Mouse (Mus musculus): ENCODE results near the gene Sub1.

Gene Sub1

GRCm38 (mm10) chr15:12013532-12014196 is 16.9 kb upstream of the Sub1 start:
- no peak for DNase-seq (ENCODE audit: low read depth, low spot score)

DNA sequence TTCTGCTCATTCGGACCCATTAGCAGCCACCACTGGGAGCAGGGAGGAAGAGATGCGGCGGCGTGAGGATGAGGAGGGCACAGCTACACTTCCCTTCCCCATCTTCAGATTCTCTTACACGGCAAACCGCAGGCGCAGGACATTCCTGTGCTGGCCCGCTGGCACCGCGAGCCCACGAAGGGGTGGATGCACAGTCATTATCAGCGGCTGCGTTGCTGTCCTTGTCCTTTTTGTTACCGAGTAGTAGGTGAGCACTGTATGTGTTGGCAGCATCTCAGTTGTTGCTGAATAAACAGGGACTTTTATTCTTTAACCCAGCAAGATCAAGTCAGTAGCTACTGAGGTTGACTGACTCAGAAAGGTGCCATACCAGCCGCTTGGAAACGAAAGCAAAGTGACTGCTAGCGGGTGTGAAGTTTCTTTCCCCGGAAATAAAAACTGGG is 13.8 kb upstream of the Sub1 start:
- DNase-seq (ENCODE audit: low read depth, low spot score) = no peak

DNA sequence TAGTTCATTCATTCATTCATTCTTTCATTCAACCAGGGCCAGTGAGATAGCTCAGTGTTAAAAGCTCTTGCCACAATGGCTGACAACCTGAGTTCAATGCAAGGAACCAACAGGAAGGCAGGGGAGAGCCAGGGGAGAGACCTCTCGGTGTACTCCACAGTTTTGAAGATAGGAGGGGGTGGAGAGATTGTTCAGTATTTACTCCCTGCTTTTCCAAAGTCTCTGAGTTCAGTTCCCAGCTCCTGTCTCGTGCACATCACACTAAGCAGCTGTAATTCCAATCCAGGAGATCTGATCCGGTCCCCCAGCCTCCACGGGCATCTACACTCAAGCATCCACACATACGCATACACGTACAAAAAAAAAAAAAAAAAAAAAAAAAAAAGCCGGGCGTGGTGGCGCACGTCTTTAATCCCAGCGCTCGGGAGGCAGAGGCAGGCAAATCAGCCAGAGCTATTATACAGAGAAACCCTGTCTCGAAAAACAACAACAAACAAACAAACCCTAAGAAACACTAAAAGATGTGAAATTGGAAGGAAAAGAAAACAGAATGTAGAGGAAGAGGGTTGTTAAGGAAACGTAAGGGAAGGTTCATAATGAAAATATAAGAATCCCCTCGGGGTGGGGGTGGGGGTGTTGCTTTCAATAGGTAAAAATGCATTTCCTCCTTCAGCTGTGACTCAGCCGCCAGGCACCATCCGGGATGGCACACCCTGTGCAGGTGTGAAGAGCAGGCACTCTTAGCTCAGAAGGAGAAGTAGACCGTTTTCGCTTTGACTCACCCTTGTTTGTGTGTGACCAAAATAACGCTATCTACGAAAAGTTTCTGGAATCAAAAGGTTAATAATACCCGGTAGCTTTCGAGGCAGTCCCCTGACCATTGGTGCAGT is 13.2 kb upstream of the Sub1 start:
- no peak for DNase-seq (ENCODE audit: low read depth, low spot score)

GRCm38 (mm10) chr15:12008894-12009293 is 12.1 kb upstream of the Sub1 start:
- no peak for DNase-seq (ENCODE audit: low read depth, low spot score)

DNA sequence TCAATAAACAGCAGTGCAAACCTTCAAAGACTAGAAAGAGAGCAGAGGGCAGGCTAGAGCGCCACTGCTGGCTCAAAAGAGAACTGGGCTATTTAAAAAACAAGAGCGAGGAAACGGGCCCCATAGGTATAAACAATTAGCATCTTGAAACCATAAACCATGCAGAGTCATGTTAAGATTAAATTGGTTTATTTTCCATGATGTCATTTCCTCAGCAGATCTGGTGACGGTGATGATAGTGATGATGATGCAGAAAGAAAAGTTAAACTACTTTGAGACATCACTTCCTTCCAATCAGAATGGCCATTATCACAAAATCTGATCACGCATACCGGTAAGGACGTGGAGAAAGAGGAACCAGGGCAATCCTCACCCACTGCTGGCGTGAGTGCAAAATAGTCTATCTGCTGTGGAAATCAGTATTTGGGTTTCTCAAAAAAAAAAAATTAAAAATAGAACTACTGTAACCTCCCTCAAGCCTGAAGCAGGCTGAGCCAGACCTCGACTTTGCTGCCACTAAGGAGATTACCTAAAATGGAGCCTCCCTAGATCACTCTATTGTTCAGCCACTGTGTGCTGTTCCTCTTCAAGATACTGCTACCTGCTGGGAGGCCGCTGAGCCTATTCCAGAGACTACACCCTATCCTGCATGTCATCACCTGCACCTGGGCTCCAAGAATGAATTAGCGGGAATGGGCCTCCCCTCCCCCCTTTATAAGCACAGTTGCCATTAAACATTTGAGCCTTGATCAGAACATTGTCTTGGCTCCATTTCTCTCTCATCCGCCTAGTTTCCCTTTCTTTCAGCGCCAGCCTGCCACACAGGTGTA is 11.4 kb upstream of the Sub1 start:
- DNase-seq (ENCODE audit: low read depth, low spot score) = no peak

GRCm38 (mm10) chr15:12007421-12007820 is 10.6 kb upstream of the Sub1 start:
- no peak for DNase-seq (ENCODE audit: low read depth, low spot score)

DNA sequence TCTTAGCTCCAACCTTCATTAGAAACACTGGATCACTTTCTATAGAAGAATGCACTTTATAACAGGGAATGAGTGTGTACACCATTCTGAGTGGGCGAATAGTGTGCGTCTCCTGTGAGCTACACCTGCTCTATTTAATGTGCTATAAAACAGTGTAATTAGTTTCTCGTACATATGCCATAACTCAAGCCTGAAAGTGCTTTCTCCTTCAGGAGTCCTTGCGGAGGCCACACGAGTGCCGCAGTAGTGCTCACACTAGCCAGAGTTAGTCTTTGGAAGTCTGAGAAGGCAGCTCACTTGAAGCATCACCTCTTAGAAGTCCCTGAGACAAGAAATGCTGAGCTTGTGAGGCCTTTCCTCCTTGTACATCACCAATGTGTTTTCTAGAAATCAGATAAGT is 9.4 kb upstream of the Sub1 start:
- DNase-seq (ENCODE audit: low read depth, low spot score) = no peak

- DNase-seq (ENCODE audit: low read depth, low spot score) = peak; percentile 95
Observed at GRCm38 (mm10) chr15:11995815-11996201, 975 bp downstream of the Sub1 start.

GRCm38 (mm10) chr15:11994921-11995814 is 1.6 kb downstream of the Sub1 start:
- DNase-seq (ENCODE audit: low read depth, low spot score) = peak; percentile 64

- DNase-seq (ENCODE audit: low read depth, low spot score) = no peak
Observed at GRCm38 (mm10) chr15:11994006-11994405, 2.8 kb downstream of the Sub1 start.

GRCm38 (mm10) chr15:11991552-11992113 is 5.2 kb downstream of the Sub1 start:
- no peak for DNase-seq (ENCODE audit: low read depth, low spot score)

GRCm38 (mm10) chr15:11988580-11988979 is 8.2 kb downstream of the Sub1 start:
- no peak for DNase-seq (ENCODE audit: low read depth, low spot score)

DNA sequence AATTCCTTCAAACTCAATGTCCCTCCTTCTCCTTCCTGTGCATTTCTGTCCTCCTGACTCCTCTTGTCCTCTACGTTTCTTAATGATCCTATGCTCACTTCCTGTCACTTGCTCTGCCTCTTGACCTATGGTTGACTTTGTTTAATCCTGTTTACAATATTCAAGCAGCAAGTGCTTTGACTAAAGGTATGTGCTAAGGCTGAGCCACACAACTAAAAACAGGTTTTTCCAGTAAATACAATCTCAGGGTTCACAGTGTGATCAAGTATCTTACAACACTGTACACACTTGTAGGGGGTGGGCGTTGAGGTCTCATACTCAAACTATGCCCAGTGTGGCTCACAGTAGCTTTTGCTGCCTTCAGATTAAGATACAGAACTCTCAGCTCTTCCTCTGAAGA is 8.9 kb downstream of the Sub1 start:
- DNase-seq (ENCODE audit: low read depth, low spot score) = no peak

DNA sequence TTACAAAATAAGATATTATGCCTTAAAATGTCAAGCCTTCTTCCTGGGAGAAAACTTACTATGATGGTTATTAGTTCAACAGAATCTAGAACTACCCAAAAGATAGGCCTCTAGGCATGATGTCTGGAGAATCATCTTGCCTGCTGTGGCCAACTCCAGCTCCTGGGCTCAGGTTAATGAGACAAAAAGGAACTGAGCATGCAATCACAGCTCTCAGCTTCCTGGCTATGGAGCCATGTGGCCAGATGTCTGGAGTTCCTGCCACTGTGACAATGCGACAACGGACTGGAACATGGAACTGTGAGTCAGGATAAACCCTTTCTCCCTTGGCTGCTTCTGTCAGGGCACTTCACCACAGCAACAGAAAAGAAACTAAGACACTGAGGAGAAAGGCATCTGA is 14.8 kb downstream of the Sub1 start:
- no peak for DNase-seq (ENCODE audit: low read depth, low spot score)

- DNase-seq (ENCODE audit: low read depth, low spot score) = no peak
Observed at GRCm38 (mm10) chr15:11981501-11981900, 15.3 kb downstream of the Sub1 start.

DNA sequence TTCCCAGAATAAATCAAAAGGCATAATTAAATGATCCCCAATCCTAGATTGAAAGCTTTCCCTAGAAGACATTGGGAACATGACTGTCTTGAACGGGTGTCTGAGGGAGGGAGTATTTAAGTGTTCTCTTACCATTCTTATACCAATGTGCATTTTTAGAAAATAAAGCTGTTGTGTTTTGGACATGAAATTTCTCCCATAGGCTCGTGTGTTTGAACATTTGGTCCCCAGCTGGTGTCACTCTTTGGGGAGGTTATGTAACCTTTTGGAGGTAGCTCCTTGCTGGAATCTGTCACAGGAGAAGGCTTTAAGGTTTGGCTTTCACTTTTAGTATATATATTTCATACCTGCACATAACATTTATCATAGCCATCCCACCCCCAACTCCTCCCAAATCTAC is 18.6 kb downstream of the Sub1 start:
- DNase-seq (ENCODE audit: low read depth, low spot score) = no peak

DNA sequence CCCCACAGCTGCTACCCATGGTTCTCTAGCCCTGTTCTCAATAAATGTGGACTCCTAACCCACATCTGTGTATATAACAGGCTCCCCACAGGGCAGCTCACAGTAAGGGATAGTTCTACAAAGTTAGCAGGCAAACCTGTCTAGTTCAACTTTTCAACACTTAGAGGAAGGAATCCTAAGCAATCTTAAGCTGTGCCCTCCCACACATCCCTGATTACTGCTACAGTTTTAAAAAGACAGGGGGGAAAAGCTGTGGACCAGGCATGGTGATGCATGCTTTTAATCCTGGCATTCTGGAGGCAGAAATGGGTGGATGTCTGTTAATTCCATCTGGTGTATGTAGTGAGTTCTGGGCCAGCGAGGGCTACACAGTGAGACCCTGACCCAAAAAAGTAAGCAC is 19.7 kb downstream of the Sub1 start:
- DNase-seq (ENCODE audit: low read depth, low spot score) = no peak

DNA sequence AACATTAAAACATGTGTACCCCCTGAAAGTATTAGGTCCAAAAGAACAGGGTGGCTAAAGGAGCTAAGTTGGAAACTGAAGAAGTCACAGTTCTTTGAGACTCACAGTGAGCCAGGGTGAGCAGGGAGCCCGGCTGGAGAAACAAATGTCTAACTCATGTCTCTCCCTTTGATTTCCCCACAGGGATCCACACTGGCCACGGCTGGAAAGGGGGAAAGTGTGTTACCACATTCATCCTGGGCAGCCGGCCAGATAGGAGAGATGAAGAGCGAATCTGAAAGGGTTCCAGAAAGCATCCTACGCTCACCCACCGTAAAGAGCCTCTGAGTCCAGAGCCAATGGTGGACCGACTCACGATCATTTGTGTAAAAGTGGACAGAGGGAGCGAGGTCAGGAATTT is 20.9 kb downstream of the Sub1 start:
- no peak for DNase-seq (ENCODE audit: low read depth, low spot score)

DNA sequence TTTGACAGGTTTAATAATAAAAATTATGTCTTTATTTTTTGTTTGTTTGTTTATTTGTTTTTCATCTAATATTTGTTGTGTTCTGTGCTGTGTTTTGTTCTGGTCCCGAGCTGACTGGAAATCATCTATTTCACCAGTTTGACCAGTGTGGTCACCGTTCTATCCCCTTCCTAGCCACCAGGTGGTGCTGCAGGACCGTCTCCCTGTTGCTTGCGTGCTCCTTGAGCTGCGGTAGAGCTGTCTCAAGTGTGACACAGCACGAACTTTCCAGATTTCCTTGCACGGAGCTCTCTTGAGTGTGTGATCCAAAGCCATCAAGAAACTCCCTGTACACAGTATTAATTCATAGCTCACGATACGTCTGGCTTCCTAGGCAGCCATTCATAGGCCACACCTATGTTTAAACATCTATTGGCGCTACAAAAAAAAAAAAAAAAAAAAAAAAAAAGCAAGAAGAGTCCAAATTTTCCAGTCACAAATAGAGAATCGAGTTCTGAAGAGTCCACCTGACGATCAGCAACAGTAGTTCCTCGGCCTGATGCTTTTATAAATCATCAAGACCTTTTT is 24.8 kb downstream of the Sub1 start:
- peak; percentile 84 for DNase-seq (ENCODE audit: low read depth, low spot score)

DNA sequence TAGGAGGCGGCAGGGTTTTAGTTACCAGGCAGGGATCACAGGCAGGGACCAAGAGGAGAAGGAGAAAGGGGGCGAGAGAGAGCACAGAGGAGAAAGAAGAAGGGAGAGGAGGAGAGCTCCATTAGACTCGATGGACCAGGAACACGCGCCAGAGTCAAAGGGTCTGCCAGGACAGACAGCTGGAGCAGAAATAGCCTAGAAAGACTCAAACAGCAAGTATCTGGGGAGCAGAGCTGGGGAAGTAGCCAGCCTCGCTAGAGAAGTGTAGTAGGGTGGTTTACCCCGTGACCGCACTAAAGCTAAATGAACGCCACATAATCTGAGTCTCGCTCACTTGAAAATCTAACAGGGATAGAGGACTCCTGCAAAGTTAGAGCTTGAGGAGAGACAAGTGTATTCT is 26.2 kb downstream of the Sub1 start:
- no peak for DNase-seq (ENCODE audit: low read depth, low spot score)

DNA sequence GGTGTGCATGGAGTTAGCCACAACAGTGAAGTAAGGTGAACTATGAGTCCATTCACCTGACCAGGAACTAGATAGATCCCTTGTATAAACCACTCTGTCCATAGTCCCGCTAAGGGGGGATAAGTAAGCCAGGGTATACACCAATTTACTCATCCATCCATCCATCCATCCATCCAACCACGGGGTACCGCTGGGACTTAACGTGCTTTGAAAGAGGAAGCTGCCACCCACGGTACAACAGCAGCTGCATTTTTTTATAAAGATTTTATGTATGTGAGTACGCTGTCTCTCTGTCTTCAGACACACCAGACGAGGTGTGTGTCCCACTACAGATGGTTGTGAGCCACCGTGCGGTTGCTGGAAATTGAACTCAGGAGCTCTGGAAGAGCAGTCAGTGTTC is 27.9 kb downstream of the Sub1 start:
- DNase-seq (ENCODE audit: low read depth, low spot score) = no peak
